Mouse (Mus musculus): ENCODE results near the gene Sbk2. TPM values are rescaled to one million over a fixed set of nuclear protein-coding genes. Genes with fewer than 3 reads are reported as not detected.
"Not testable (repeated sequence)": the region's sequence is repeated elsewhere in the genome, so short reads cannot be mapped to it uniquely, and the experiment has no call there.

The Sbk2 gene
- total RNA-seq (2015; ENCODE audit: low replicate concordance) (not detected in 2 replicates), total RNA-seq (2017; ENCODE audit: low replicate concordance) (not detected in 2 replicates)

DNA sequence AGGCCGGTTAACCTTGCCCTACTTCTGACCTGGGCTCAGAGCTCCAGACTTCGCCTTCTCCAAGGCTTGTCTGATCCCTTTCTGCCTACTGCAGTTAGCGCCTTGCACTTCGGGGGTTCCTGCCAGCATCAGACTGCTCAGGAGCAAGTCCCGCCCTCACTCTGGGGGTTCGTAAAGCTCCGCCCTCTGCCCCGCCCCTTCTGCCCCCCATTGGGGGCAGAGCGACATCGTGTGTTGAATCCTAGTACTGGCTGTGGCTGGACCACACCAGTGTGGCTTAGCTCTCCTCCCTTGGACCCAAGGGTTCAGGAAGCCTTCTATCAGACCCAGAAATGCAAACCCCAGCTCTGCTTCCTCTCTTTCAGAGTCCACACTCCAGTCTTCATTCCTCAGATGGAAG lies at the start of gene Sbk2:
TSS of gene Sbk2 (minus strand) at position 135 of the 400 bp plus-strand sequence.
- ATAC-seq (replicated peaks; ENCODE audit: low FRiP score, poor library complexity, severe bottlenecking): no peak

DNA sequence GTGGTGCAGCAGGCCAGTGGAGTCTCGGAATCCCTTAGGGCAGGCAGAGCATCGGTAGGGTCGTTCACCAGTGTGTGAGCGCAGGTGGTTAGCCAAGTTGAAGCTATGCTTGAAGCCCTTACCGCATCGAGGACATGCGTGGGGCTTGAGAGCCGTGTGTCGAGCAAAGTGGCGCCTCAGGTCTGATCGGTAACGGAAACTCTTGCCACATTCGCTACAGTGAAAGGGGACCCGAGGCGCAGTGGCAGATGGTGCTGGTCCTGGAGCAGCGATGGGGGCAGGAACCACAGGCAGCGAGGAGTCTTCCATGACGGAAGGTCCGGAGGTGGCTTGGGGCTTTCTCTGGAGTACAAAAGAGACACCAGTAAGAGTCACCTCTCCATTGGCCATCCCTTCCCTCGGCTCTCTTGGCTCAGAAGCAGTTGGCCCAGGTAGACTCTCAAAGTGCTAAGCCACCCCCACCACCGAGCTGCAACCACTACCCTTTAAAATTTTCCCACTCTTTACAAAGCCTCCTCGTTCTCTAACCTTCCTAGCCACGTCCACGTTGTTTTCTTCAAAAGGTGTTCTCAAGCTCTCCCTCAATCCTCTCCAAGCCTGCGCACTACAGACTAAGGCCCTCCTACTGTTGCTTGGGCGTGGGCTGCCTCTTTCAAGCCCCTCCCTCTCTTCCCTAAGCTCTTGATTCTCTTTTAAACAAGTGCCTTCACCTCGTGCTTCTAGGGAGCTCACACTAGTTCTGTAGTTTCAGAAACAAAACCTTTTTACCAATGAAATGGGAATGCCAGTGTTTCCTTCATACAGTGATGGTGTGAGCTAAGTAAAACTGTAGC lies 48.7 kb upstream of the Sbk2 start:
- ATAC-seq (replicated peaks; ENCODE audit: low FRiP score, poor library complexity, severe bottlenecking): no peak

DNA sequence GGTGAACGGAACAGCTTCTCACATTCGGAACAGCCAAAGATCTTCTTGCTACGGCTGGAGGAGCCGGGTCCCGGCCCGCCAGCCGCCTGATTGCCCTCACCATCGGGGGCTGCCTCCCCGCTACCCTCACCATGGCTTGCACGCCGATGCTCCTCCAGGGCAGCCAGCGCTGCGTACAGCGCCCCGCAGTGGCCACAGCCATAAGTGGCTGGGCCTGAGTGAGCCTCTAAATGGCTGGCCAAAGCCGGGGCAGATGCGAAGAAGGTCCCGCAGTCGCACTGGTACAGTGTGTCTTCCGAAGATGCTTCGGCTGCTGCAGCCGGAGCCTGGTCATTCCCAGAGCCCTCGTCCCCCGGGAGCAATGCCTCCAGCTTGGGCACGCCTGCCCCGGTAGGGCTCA lies 44.0 kb upstream of the Sbk2 start:
- no peak for ATAC-seq (replicated peaks; ENCODE audit: low FRiP score, poor library complexity, severe bottlenecking)

DNA sequence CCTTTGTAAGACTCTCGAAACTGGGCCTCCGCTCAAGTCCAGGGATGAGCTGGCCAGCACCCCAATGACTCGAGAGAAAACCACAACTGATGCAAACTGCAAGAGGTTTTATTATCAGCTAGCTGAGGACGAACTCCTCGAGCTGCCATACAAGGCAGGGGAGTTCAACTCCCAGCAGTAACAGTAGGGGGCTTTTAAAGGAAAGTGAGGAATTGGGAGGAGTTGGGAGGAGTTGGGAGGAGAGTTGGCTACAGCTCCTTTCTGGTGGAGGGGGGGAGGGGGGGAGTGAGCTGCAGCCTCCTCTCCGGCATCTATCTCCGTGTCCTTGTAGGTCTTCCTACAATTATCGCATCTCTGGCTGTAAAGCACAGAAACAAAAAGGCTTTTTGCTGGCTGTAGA lies 38.7 kb upstream of the Sbk2 start:
- ATAC-seq (replicated peaks; ENCODE audit: low FRiP score, poor library complexity, severe bottlenecking): not testable (repeated sequence)

DNA sequence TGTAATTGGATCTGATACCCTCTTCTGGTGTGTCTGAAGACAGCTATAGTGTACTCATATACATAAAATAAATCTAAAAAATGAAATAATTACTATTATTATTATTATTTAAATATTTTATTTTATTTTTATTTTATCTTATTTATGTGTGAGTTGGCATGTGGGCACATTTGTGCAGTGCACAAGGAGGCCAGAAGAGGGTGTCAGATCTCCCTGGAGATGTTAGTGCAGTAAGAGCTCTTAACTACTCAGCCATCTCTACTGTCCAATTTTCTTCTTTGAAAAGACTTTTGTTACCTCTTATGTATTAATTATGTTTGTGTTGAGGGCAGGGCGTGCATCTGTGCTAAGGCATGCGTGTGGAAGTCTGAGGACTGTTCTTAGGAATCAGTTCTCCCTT lies 35.7 kb upstream of the Sbk2 start:
- ATAC-seq (replicated peaks; ENCODE audit: low FRiP score, poor library complexity, severe bottlenecking): no peak

DNA sequence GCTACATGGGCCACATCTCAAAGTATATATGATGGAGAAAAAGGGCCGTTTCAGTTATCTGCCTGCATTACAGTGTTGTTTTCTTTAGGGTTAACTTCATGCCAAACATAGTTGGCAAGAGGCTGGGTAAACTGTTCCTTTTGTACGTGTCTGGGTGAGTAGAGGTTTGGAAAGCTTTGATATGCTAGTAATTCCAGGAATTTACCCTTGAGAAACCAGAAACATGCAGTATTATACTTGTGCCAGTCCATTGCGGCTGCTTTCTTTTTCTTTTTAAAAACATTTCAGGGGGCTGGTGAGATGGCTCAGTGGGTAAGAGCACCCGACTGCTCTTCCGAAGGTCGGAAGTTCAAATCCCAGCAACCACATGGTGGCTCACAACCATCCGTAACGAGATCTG lies 32.7 kb upstream of the Sbk2 start:
- no peak for ATAC-seq (replicated peaks; ENCODE audit: low FRiP score, poor library complexity, severe bottlenecking)

DNA sequence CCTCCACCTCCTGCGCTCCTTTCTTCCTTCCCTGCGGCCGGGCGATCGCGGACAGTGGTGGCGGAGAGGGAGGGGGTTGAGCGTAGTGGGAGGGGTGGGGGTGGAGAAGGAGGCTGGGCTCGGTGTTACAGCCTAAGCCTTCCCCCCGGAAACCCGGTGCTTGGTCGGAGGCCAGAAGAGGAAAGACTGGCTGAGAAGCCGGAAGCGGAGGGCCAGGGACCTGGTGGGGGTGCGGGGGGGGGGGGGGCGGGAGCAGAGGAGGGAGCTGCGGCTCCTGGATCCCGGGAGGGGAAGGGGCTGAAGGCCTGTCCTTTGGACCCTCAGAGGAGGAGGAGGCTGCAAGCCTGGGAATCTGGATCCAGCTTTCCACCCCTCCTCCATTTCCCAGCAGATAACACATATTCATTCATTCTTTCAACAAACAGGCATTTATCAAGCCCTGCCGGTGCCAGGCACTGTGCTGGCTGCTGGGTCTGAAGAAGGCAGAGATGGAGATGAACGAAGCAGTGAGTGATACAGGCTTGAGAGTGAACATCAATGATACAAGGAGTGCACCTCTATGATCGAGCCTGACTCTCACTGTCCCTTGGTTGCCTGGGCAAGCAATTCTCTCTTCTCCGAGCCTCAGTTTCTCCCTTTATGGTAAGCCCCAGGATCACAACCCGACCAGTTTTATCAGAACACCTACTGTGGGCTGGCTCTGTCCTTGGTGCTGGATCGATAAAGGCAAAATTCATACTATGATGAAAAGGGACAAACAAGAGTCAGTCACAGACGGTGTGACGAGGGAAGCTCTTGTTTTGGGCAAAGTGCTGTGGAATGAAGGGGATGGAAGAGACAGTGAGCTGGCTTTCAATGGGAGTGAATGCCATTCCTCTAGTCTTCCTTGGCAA lies 32.0 kb upstream of the Sbk2 start, which contains the start of gene Zfp579:
TSS of gene Zfp579 (minus strand) at position 156 of the 893 bp plus-strand sequence.
- no peak for ATAC-seq (replicated peaks; ENCODE audit: low FRiP score, poor library complexity, severe bottlenecking)

DNA sequence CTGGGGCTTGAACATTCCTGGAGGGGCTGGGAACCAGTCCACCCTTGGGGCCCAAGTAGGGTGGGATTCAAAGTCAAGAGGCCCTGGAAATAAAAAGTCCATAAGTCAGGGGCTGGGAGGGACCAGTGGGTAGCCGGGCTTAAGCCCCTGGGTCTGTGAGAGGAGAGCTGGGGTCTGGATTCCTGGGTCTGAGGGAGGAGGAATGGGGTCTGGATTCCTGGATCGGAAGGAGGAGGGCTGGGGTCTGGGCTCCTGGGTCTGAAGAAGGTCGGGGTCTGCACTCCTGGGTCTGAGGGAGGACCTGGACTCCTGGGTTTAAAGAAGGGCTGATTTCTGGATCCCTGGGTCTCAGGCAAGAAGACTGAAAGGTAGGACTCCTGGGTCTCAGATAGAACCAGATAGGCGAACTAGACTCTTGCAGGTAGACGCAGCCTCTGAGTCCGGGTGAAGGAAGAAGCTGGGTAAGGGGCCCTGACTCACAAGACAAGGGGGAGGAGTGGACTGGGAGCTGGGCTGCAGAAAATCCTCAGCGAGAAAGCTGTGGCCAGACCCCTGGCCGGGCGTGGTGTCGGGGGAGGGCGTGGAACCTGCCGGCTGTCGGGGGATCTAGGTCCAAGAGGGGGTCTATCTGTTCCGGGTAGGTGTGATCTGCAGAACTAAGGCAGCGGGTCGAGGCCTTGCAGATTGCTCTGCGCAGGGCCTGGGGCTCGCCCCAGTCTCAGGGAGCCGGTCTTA lies 31.2 kb upstream of the Sbk2 start:
- no peak for ATAC-seq (replicated peaks; ENCODE audit: low FRiP score, poor library complexity, severe bottlenecking)

DNA sequence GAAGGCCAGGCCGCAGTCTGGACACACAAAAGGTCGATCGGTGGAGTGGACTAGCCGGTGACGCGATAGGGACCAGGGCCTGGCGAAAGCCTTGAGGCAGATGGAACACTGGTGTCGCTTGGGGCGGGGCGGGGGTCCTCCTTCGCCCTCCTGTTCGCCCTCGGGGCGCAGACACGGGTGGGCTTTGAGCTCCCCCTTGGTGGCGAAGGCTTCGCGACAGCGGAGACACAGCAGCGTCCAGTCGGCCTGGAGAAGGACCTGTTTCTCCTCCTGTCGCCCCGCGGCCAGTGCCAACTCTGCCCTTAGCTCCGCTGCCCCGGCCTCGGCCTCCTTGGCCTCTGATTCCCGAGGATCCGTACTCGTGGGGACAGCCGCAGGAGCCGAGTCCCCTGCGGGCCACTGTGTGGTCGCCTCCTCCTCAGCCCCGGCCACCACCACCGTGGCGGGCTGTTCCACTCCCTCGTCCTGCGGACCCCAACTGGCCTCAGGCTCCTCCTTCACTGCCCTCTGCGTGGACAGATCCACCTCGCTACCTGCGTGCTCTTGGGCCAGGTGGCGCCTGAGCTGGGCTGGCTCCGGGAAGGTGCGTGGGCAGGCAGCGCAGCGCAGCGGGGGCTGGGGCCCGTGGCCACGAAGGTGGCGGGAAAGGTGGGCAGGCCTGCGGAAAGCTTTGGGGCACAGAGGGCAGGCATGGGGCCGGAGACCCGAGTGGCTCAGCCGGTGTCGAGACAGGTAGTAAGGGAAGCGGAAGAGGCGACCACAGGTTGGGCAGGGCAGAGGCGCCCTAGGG lies 30.0 kb upstream of the Sbk2 start:
- ATAC-seq (replicated peaks; ENCODE audit: low FRiP score, poor library complexity, severe bottlenecking): no peak

DNA sequence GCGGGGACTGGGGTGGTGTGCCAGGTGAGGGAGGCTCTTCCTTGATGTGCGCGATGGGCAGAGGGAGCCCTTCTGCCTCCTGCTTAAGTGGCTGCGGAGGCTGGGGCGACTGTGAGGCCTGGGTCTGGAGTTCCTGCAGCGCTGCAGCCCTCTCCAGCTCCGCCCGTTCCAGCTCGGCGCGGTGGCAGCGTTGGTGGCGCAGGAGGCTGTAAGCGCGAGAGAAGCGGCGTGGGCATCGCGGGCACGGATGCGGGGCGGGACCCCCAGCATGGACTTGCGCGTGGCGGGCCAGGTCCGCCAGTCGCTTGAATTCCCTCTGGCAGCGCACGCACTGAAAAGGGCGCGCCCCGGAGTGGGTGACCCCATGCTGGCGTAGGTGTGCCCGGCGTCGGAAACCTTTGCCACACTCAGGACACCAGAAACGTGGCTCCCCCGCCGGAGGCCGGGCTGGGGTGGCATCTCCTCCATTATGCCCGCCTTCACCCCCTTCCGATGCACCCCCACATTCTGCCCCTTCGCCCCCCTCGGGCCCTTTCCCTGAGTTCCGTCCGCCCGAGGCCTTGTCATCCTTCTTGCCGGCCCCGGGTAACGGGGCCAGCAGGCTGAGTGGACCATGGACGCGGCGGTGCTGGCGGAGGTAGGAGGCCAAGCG lies 29.3 kb upstream of the Sbk2 start:
- ATAC-seq (replicated peaks; ENCODE audit: low FRiP score, poor library complexity, severe bottlenecking): no peak

DNA sequence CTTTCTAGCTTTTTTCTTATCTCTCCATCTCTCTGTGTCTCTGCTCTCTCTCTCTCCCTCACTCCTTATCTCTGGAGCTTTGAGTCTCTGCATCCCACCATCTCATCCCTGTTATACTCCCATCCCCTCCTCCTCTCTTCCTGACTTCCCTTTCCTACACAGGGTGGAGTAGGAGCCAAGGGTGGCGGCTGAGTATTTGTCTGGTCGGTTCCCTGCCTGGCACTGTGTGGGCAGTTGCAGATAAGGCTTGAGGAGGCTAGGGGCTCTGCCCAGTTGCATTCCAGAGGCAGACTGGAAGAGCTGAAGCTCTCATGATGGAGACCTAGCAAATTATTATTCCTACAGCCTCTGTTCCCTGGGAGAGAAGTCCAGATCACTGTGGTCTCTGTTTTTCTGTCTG lies 24.0 kb upstream of the Sbk2 start:
- ATAC-seq (replicated peaks; ENCODE audit: low FRiP score, poor library complexity, severe bottlenecking): no peak

DNA sequence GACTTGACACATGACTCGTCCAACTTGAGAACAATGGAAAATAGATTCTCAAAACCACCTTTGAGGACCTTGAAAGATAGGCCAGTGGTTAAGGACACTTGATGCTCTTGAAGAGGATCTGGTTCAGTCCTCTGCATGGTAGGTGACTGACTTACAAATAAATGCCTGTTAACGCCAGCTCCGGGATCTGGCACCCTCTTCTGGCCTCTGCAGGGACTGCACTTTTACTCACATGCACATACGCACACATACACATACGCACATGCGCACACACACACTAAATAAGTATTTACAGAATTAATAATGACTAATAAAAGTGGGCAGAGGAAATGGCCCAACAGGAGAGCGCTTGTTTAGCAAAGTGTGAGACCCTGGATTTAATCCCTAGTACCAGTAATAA lies 12.6 kb upstream of the Sbk2 start:
- ATAC-seq (replicated peaks; ENCODE audit: low FRiP score, poor library complexity, severe bottlenecking): no peak

DNA sequence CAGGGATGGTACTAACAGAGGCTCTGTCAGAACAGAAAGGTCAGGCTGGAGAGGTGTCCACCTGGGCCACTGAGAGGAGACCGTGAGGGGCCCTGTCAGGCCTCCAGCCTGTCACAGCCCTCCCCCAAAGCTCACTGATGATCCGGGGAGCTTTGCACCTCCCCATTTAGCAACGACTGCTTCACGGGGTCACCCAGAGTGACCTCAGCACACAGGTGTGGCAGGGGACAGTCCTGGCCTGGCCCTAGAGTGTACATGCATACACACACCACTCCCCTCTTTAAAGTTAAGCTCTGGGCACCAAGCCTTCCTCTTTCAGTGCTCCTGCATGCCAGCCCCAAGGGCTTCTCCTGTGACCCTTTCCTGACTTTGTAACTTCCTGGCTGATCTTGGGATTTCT lies 11.2 kb upstream of the Sbk2 start:
- ATAC-seq (replicated peaks; ENCODE audit: low FRiP score, poor library complexity, severe bottlenecking): no peak

DNA sequence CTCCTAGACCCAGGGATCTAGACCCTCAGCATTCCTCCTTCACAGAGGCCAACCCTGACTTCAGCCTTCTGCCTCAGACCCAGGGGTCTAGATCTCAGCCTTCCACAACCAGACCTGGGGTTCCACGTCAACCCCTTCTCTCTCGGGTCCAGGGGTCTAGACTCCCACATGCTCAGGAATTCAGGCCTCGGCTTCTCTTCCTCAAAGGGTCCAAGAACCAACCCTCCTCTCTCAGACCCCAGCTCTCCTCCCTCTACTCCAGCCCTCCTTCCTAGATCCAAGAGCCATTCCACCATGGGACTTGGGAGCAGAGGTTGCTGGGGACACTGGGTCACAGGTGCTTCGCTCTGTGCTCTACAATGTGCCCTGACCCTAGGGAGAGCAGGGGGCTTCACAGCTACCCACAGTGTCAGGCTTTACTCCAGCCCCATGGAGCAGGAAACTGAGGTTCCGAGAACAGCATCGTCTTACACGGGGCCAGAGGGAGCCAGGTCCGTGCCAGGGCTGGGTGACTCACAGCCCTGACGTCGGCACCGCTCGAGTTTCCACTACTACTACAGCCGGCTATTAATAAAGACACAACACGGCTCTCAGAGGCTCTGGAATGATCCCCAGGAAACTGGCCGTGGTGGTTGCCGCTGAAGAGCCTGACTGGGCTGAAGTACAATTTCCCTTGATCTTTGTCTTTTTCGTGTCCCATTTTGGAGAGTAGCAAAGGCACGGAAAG lies 8.3 kb upstream of the Sbk2 start:
- no peak for ATAC-seq (replicated peaks; ENCODE audit: low FRiP score, poor library complexity, severe bottlenecking)

DNA sequence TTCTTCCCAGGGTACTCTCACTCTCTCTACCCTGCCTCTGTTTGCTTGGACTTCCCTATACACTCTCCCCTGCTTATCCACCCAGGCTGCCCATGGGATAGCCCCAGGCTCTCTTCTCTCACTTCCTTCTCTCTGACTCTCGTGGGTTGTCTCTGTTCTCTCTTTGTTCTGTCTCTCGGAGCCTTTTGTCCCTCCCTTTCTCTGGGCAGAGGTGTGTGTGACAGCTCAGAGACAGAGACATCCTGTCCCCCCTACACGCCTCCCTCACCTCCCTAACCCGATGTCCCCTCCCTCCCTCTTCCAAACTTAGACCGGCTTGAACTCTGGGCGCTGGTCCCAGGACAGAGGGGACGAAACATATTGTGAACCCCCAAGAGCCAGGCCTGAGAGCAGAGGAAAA lies 7.5 kb upstream of the Sbk2 start:
- ATAC-seq (replicated peaks; ENCODE audit: low FRiP score, poor library complexity, severe bottlenecking): no peak

DNA sequence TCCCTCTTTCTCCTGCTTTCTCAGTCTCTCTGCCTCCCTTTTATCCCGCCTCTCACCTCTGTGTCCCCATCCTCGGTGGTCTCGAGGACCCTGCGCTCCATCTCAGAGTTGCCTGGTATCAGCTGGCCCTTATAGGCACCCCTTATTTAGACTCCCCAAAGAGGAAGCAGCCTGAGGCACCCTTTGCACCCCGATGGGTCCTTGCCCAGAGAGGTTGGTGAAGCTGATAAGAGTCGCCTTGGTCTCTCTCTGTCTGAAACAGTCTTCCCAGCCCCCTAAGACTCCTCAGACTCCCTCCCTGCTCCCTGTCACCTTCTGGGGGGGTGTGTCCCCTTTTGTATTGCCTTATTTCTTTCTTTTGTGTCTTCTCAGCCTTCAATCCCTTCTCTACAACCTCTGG lies 6.9 kb upstream of the Sbk2 start, which contains the start of gene Sbk3:
TSS of gene Sbk3 (minus strand) at position 101 of the 400 bp plus-strand sequence.
- ATAC-seq (replicated peaks; ENCODE audit: low FRiP score, poor library complexity, severe bottlenecking): no peak

DNA sequence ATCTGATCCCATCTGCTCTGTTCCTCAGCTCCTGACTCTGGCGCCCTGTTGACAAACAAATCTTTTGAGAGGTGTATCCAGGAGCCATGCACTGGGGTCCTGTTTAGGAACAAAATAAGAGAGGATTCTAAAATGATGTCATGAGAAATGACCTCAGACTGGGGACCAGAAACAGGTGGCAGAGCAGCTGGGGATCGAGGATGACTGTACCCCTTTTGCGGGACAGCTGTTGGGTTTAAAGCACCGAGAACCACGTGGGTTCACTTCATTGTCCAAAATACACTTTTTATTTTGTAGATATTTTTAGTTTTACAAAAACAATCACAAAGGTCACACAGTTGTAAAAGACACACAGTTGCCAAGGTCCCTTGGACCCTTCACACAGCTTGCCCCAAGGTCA lies 782 bp upstream of the Sbk2 start:
- no peak for ATAC-seq (replicated peaks; ENCODE audit: low FRiP score, poor library complexity, severe bottlenecking)

DNA sequence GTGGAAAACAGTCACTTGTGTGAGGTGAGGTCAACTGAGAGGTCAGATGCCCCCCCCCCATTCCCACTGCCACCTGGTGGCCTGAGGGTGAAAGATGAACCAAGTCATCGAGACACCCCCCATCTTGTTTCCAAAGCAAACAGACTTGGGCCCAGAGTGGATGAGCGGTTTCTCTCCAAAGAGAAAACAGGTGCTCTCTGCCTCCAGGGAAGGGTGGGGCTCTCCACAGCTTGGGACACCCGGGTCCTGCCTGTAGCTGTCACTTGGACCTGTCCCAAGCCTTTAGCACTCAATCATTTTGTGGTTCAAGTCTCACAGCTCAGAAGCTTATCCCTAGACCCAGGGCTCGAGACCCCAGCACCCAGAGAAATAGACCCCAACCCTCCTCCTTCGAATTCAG lies 679 bp downstream of the Sbk2 start:
- ATAC-seq (replicated peaks; ENCODE audit: low FRiP score, poor library complexity, severe bottlenecking): no peak

Data from erythroid progenitor cell, adult 5-6 weeks (primary cell).